Mouse (Mus musculus): Measurements from ENCODE around the gene Eps15. TPM values are rescaled to one million over a fixed set of nuclear protein-coding genes. Genes with fewer than 3 reads are reported as not detected.

Eps15 gene
- polyA plus RNA-seq, 1 experiment: 70.3 TPM

DNA sequence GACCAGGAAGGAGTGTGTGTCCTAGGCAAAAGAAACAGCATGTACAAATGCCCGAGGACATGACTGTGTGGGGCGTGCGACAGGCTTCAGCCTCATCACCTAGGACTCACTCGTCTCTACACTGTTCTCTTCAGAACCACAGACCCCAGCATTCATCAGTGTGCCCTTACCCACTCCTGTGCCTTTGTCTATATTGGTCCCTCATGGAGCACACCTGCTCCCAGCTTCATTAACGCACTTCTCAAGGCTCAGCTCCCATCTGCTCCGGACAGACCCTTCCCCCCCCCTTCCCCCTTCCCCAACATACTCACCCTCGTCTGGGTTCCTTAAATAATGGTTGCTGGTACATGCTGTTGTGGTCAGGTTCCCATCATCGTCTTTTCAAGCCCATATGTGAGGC lies 125.3 kb downstream of the Eps15 start:
- peak; percentile 70 for DNase-seq (ENCODE audit: low read depth)
- TF ChIP-seq POLR2A (IDR thresholded peaks at IDR 0.05; ENCODE audit: borderline replicate concordance, extremely low read depth, insufficient read depth, insufficient read length, poor library complexity, severe bottlenecking): no peak
- no peak for TF ChIP-seq CTCF (IDR thresholded peaks at IDR 0.05; ENCODE audit: borderline replicate concordance, extremely low read depth, insufficient read depth, insufficient read length)

DNA sequence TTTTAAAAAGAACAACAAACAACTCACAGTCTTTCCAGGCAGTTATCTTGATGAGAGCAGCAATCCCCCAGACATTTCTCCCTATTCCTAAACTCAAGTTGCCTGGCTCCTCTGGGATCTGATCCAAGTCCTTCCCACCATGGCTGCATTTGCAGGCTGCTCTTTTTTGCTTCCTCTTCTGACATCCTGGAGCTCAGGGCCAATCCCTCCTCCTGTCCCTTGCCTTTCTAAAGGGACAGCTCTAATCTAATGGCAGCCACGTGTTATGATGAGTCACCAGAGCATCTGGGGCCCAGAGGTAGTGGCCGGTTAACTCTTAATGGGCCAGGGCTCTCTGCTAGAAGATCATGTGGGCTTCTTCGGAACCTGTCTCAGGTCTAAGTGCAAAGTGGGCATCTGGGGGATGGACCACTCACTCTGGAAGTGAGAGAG lies 126.0 kb downstream of the Eps15 start:
- TF ChIP-seq POLR2A (IDR thresholded peaks at IDR 0.05; ENCODE audit: borderline replicate concordance, extremely low read depth, insufficient read depth, insufficient read length, poor library complexity, severe bottlenecking): no peak
- TF ChIP-seq CTCF (IDR thresholded peaks at IDR 0.05; ENCODE audit: borderline replicate concordance, extremely low read depth, insufficient read depth, insufficient read length): no peak
- DNase-seq (ENCODE audit: low read depth): peak; percentile 89

- TF ChIP-seq POLR2A (IDR thresholded peaks at IDR 0.05; ENCODE audit: borderline replicate concordance, extremely low read depth, insufficient read depth, insufficient read length, poor library complexity, severe bottlenecking) (no peak), CTCF (IDR thresholded peaks at IDR 0.05; ENCODE audit: borderline replicate concordance, extremely low read depth, insufficient read depth, insufficient read length) (no peak)
- peak; percentile 63 for DNase-seq (ENCODE audit: low read depth)
Measured at GRCm38 (mm10) chr4:109406486-109407175, 126.6 kb downstream of the Eps15 start, which contains the start of gene Ttc39a. TSS of gene Ttc39a (plus strand) at chr4:109406623.

GRCm38 (mm10) chr4:109407176-109407520 lies 127.1 kb downstream of the Eps15 start:
- no peak for DNase-seq (ENCODE audit: low read depth)
- TF ChIP-seq CTCF (IDR thresholded peaks at IDR 0.05; ENCODE audit: borderline replicate concordance, extremely low read depth, insufficient read depth, insufficient read length): no peak
- TF ChIP-seq POLR2A (IDR thresholded peaks at IDR 0.05; ENCODE audit: borderline replicate concordance, extremely low read depth, insufficient read depth, insufficient read length, poor library complexity, severe bottlenecking): no peak

GRCm38 (mm10) chr4:109407701-109408485 lies 127.8 kb downstream of the Eps15 start:
- no peak for DNase-seq (ENCODE audit: low read depth)
- TF ChIP-seq CTCF (IDR thresholded peaks at IDR 0.05; ENCODE audit: borderline replicate concordance, extremely low read depth, insufficient read depth, insufficient read length) (no peak), POLR2A (IDR thresholded peaks at IDR 0.05; ENCODE audit: borderline replicate concordance, extremely low read depth, insufficient read depth, insufficient read length, poor library complexity, severe bottlenecking) (no peak)

DNA sequence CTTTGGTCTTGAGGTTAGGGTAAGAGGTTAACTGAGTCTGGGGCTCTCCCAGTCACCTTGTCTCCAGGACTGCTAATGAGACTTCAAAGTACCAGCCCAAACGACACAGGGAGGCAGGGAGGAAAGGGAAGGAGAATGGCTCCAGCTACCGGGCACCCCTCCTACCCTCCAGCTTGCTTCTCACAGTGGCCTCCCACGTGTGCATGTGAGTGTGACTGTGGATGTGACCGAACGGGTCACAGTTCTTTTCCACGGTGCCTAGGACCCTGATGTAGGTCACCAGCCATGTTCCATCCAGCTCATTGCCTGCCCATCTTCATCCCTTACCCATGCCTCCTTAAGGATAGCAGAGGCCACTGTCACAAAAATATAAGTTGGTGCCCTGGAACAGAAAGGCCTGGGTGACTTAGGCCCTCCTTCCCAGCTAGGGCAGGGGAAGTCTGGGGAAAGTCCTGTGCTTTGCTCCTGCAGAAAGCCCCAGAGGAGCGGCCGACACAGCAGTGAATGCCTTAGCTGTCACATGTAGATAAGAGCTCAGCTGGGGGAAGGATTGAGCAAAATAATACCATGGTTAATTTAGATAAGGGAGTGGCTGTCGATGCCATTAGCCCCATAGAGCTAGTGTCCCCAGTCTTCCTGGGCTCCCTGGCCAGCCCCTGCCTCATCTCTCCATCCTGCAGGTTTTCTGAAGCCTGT lies 130.8 kb downstream of the Eps15 start:
- no peak for DNase-seq (ENCODE audit: low read depth)
- TF ChIP-seq CTCF (IDR thresholded peaks at IDR 0.05; ENCODE audit: borderline replicate concordance, extremely low read depth, insufficient read depth, insufficient read length): no peak
- no peak for TF ChIP-seq POLR2A (IDR thresholded peaks at IDR 0.05; ENCODE audit: borderline replicate concordance, extremely low read depth, insufficient read depth, insufficient read length, poor library complexity, severe bottlenecking)

DNA sequence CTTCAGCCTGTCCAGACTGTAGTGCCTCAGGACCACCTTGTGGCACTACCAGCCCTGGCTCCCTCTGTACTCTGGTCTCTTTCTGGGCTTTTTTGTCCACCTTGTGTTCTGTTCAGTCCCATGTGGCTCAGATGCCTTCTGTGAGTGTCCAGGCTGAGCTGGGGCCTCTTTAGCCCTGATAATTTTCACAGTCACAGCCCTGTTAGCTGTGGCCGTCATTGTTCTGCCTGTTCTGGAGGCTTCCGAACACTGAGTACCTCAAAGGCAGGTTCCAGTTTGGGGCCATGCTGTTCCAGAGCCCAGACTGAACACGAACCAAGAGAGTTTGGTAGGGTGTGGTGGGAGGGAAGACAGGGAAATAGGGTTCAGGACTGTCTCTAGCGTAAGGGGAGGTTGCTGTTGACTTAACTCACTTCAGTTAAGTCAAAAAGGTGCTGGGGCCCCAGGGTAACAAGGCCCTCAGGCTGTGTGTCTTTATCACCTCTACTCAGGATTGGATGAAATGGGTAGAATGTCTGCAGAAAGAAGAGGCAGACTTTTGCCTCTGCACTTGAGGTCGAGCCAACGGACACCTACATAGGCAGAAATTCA lies 131.4 kb downstream of the Eps15 start:
- TF ChIP-seq CTCF (IDR thresholded peaks at IDR 0.05; ENCODE audit: borderline replicate concordance, extremely low read depth, insufficient read depth, insufficient read length) (no peak), POLR2A (IDR thresholded peaks at IDR 0.05; ENCODE audit: borderline replicate concordance, extremely low read depth, insufficient read depth, insufficient read length, poor library complexity, severe bottlenecking) (no peak)

GRCm38 (mm10) chr4:109412233-109412632 lies 132.2 kb downstream of the Eps15 start:
- no peak for TF ChIP-seq POLR2A (IDR thresholded peaks at IDR 0.05; ENCODE audit: borderline replicate concordance, extremely low read depth, insufficient read depth, insufficient read length, poor library complexity, severe bottlenecking)
- no peak for TF ChIP-seq CTCF (IDR thresholded peaks at IDR 0.05; ENCODE audit: borderline replicate concordance, extremely low read depth, insufficient read depth, insufficient read length)

More for the DNA sequence above, 131.4 kb downstream of the Eps15 start:
- no peak for DNase-seq (ENCODE audit: low read depth)

DNA sequence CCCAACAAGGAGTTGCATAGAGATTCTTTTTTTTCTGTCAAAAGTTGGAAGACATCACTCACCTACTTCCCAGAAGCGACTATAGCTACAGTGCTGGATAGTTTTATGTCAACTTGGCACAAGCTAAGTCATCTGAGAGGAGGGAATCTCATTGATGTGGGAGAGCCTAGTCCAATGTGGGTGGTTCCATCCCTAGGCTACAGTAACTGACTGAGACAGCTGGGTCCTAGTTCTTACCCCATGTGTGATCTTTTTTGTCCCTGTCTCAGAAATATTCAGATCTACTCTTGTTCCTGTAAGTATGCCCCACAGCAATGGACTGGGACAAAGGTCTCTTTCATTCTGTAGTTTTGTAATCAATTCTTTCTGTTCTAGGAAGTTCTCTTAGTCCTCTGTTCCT lies 137.9 kb downstream of the Eps15 start:
- no peak for TF ChIP-seq POLR2A (IDR thresholded peaks at IDR 0.05; ENCODE audit: borderline replicate concordance, extremely low read depth, insufficient read depth, insufficient read length, poor library complexity, severe bottlenecking)
- no peak for DNase-seq (ENCODE audit: low read depth)

More at GRCm38 (mm10) chr4:109412233-109412632, 132.2 kb downstream of the Eps15 start:
- no peak for DNase-seq (ENCODE audit: low read depth)

DNA sequence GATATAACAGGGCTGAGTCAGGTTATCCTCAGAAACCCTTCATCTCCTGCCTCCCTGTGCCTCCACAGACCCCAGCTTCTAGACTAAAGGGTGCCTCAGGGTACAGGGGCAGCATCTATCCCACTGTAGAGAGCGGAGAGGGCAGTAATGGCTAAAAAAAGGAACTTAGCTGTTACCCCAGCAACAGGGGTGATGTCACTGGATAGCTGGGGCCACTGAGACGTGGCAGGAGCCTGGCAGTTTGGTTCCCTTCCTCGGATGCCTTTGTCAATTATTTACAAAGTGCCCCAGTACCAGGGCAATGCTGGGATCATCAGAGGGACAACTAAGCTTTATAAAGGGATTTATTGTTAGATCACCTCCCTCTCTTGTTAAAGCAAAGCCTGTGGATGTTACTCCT lies 138.9 kb downstream of the Eps15 start:
- TF ChIP-seq CTCF (IDR thresholded peaks at IDR 0.05; ENCODE audit: borderline replicate concordance, extremely low read depth, insufficient read depth, insufficient read length) (no peak), POLR2A (IDR thresholded peaks at IDR 0.05; ENCODE audit: borderline replicate concordance, extremely low read depth, insufficient read depth, insufficient read length, poor library complexity, severe bottlenecking) (no peak)
- no peak for DNase-seq (ENCODE audit: low read depth)

- TF ChIP-seq CTCF (IDR thresholded peaks at IDR 0.05; ENCODE audit: borderline replicate concordance, extremely low read depth, insufficient read depth, insufficient read length): no peak
- TF ChIP-seq POLR2A (IDR thresholded peaks at IDR 0.05; ENCODE audit: borderline replicate concordance, extremely low read depth, insufficient read depth, insufficient read length, poor library complexity, severe bottlenecking): no peak
- no peak for DNase-seq (ENCODE audit: low read depth)
Measured at GRCm38 (mm10) chr4:109419563-109419962, 139.5 kb downstream of the Eps15 start.
